Mouse (Mus musculus) hindbrain, postnatal 0 days (tissue): ENCODE data around the gene Olfr740. TPM values are rescaled to one million over a fixed set of nuclear protein-coding genes. Genes with fewer than 3 reads are reported as not detected.

ENCODE experiments used
- ATAC-seq: fragments of 200-750 bp; cut with Nextera tagmentation; 2 replicates; pipeline ENCODE4 v1.8.0; 2017; ENCODE audit warnings: mild to moderate bottlenecking, moderate TSS enrichment, moderate library complexity
- DNase-seq: peaks from one replicate; pipeline ENCODE4 v3.0.0-alpha.2; 2015; ENCODE audit warnings: low spot score
- H3K27ac ChIP-seq: fragments of 300-500 bp; sonication (generic); 2 replicates; pipeline ENCODE4 v1.5.1; 2014; ENCODE audit warnings: mild to moderate bottlenecking
- H3K27me3 ChIP-seq: fragments of 300-500 bp; sonication (generic); 2 replicates; pipeline ENCODE4 v1.6.1; 2014; ENCODE audit warnings: low read length, mixed read lengths; ENCODE audit not compliant: insufficient read depth
- H3K36me3 ChIP-seq: fragments of 300-500 bp; sonication (generic); 2 replicates; pipeline ENCODE4 v1.6.1; 2014; ENCODE audit warnings: low read length, mixed read lengths; ENCODE audit not compliant: insufficient read depth
- H3K4me1 ChIP-seq: fragments of 300-500 bp; sonication (generic); 2 replicates; pipeline ENCODE4 v1.6.1; 2014; ENCODE audit warnings: antibody characterized with exemption, low read length, mixed read lengths; ENCODE audit not compliant: insufficient read depth
- H3K4me2 ChIP-seq: fragments of 300-500 bp; sonication (generic); 2 replicates; pipeline ENCODE4 v1.6.1; 2014; ENCODE audit warnings: low read depth, mild to moderate bottlenecking, low read length, moderate library complexity, mixed read lengths
- H3K4me3 ChIP-seq: fragments of 300-500 bp; sonication (generic); 2 replicates; pipeline ENCODE4 v1.5.1; 2014; ENCODE audit warnings: low read length
- H3K9ac ChIP-seq: fragments of 300-500 bp; sonication (generic); replicated peaks from 2 replicates; pipeline ENCODE4 v1.6.1; 2014; ENCODE audit warnings: mild to moderate bottlenecking, low read length, moderate library complexity, mixed read lengths
- H3K9me3 ChIP-seq: fragments of 300-500 bp; sonication (generic); 2 replicates; pipeline ENCODE4 v1.6.1; 2016; ENCODE audit warnings: low read length, mixed read lengths
- CTCF ChIP-seq: IDR thresholded peaks from 2 replicates; pipeline ENCODE4 v1.5.1; 2016; ENCODE audit warnings: antibody characterized with exemption, control low read depth, low read depth
- WGBS: fragments of 180-500 bp; shearing (Covaris S2); extraction: QIAGEN DNeasy Blood & Tissue Kit; methylation state at CpG from one replicate; pipeline ENCODE4 v1.1.7; 2014; 5-methylcytosine and 5-hydroxymethylcytosine counted together
- polyA plus RNA-seq: library from polyadenylated mRNA; unstranded; fragments of >200 nt; fragmentation: Nextera tagmentation; extraction: Ambion mirVana; gene quantifications from 2 replicates; pipeline ENCODE4 v1.2.1, GENCODE M21; 2015
- total RNA-seq: library from RNA; depleted of rRNA; stranded (reverse); fragments of >200 nt; gene quantifications from 2 replicates; pipeline ENCODE4 v1.2.3, GENCODE M21; 2014; rRNA removed

Olfr740 gene
- total RNA-seq (not detected in 2 replicates), polyA plus RNA-seq (not detected in 2 replicates)

DNA sequence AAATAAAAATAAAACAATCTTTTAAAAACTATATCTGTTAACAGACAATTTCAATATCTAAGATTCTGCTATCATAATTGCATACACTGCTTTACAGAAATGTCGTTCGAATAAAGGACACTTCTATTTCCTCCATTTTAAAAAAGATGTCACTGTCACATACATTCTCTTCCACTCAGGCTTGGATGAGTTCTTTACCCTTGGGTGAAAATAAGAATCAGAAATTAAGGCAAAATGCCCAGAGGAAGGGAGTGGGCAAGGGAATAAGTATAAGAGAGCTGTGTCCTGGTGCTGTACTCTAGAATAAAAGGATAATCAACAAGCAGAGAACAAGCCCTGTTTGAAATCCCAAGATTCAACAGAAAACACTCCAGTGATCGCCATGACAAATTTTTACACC is at the start of gene Olfr740:
Gene Olfr740, plus strand, starts transcription at position 301 of the 400 bp plus-strand sequence.
- no peak within 1 kb of the TSS for H3K4me2 ChIP-seq
- H3K27ac ChIP-seq: no peak within 1 kb of the TSS
- H3K9me3 ChIP-seq: no peaks in the 10 kb centered on the region
- H3K4me3 ChIP-seq: no peak within 1 kb of the TSS
- H3K9ac ChIP-seq: no peak within 1 kb of the TSS
- no peaks in the 10 kb centered on the region for H3K36me3 ChIP-seq
- DNase-seq (no peak), ATAC-seq (no peak)
- no peaks in the 10 kb centered on the region for H3K27me3 ChIP-seq
- TF ChIP-seq CTCF: no peak
- no peaks in the 10 kb centered on the region for H3K4me1 ChIP-seq
- WGBS: 84% methylated on average over 3 of the region's 3 CpGs

GRCm38 (mm10) chr14:50407268-50407667 is 38.1 kb upstream of the Olfr740 start, which contains the start of gene Olfr738:
Gene Olfr738 (plus strand): TSS chr14:50407568.
- H3K9me3 ChIP-seq: no peaks in the 10 kb centered on the region
- 84% methylated on average over 1 of the region's 1 CpGs for WGBS
- H3K27ac ChIP-seq: no peak within 1 kb of the TSS
- DNase-seq (no peak), ATAC-seq (no peak)
- H3K4me2 ChIP-seq: no peak within 1 kb of the TSS
- TF ChIP-seq CTCF: no peak
- H3K4me1 ChIP-seq: no peaks in the 10 kb centered on the region
- H3K4me3 ChIP-seq: no peak within 1 kb of the TSS
- H3K9ac ChIP-seq: no peak within 1 kb of the TSS
- no peaks in the 10 kb centered on the region for H3K27me3 ChIP-seq
- no peaks in the 10 kb centered on the region for H3K36me3 ChIP-seq

DNA sequence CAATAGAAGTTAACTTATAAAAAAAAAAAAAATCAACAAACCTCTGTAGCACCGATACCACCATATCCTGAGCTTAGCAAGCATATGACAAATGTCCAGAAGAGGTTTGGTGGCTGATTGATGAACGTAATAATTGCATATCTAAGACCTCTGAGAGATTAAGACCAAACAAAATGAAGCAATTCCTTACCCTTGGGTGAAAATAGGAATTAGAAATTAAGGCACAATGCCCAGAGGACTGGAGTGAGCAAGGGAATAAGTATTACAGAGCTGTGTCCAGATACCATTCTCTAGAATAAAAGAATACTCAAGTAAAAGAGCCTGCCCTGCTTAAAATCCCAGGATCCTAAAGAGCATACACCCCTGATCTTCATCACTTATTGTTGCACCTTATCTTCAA is 27.0 kb upstream of the Olfr740 start, which contains the start of gene Olfr739:
Gene Olfr739, plus strand, starts transcription at position 301 of the 400 bp plus-strand sequence.
- 65% methylated on average over 2 of the region's 2 CpGs for WGBS
- Histone ChIP-seq H3K4me1 (no peaks in the 10 kb centered on the region), H3K4me2 (no peak within 1 kb of the TSS), H3K27ac (no peak within 1 kb of the TSS), H3K9ac (no peak within 1 kb of the TSS), H3K36me3 (no peaks in the 10 kb centered on the region), H3K4me3 (no peak within 1 kb of the TSS), H3K9me3 (no peaks in the 10 kb centered on the region), H3K27me3 (no peaks in the 10 kb centered on the region)
- no peak for TF ChIP-seq CTCF
- ATAC-seq: no peak
- no peak for DNase-seq

- H3K4me3 ChIP-seq: no peak within 1 kb of the TSS
- H3K9me3 ChIP-seq: no peaks in the 10 kb centered on the region
- no peaks in the 10 kb centered on the region for H3K27me3 ChIP-seq
- WGBS: 66% methylated on average over 2 of the region's 2 CpGs
- TF ChIP-seq CTCF: no peak
- ATAC-seq (no peak), DNase-seq (no peak)
- H3K4me2 ChIP-seq: no peak within 1 kb of the TSS
- H3K27ac ChIP-seq: no peak within 1 kb of the TSS
- no peaks in the 10 kb centered on the region for H3K4me1 ChIP-seq
- H3K9ac ChIP-seq: no peak within 1 kb of the TSS
- H3K36me3 ChIP-seq: no peaks in the 10 kb centered on the region
Measured at GRCm38 (mm10) chr14:50472438-50472837, 27.1 kb downstream of the Olfr740 start, which contains the start of gene Olfr741. Gene Olfr741 (plus strand): TSS chr14:50472738.

GRCm38 (mm10) chr14:50478406-50478805 is 33.1 kb downstream of the Olfr740 start:
- Histone ChIP-seq H3K9me3 (no peaks in the 10 kb centered on the region), H3K9ac (no peak overlapping the region), H3K4me2 (no peak overlapping the region), H3K36me3 (no peaks in the 10 kb centered on the region), H3K4me3 (no peak overlapping the region), H3K27me3 (no peaks in the 10 kb centered on the region), H3K4me1 (no peaks in the 10 kb centered on the region), H3K27ac (no peak overlapping the region)
- no peak for TF ChIP-seq CTCF
- 73% methylated on average over 2 of the region's 2 CpGs for WGBS
- ATAC-seq (no peak), DNase-seq (no peak)

- Histone ChIP-seq H3K9me3 (no peaks in the 10 kb centered on the region), H3K4me3 (no peak within 1 kb of the TSS), H3K4me1 (no peaks in the 10 kb centered on the region), H3K27ac (no peak within 1 kb of the TSS), H3K4me2 (no peak within 1 kb of the TSS), H3K36me3 (no peaks in the 10 kb centered on the region), H3K27me3 (no peaks in the 10 kb centered on the region), H3K9ac (no peak within 1 kb of the TSS)
- ATAC-seq (no peak), DNase-seq (no peak)
- no peak for TF ChIP-seq CTCF
- 56% methylated on average over 2 of the region's 2 CpGs for WGBS
Measured at GRCm38 (mm10) chr14:50503300-50503699, 58.0 kb downstream of the Olfr740 start, which contains the start of gene Olfr742. Gene Olfr742 (plus strand): TSS chr14:50503600.

Other genes starting within 250 kb of the Olfr740 start
- not detected in 2 replicates for gene Olfr731, start 203.7 kb upstream of the Olfr740 start, total RNA-seq
- not detected in 2 replicates for gene Olfr731, start 203.7 kb upstream of the Olfr740 start, polyA plus RNA-seq
- gene Olfr732, start 161.3 kb upstream of the Olfr740 start, total RNA-seq: not detected in 2 replicates
- gene Olfr732, start 161.3 kb upstream of the Olfr740 start, polyA plus RNA-seq: not detected in 2 replicates
- not detected in 2 replicates for gene Olfr733, start 144.0 kb upstream of the Olfr740 start, total RNA-seq
- gene Olfr733, start 144.0 kb upstream of the Olfr740 start, polyA plus RNA-seq: not detected in 2 replicates
- gene Olfr734, start 118.8 kb upstream of the Olfr740 start, total RNA-seq: not detected in 2 replicates
- not detected in 2 replicates for gene Olfr734, start 118.8 kb upstream of the Olfr740 start, polyA plus RNA-seq
- not detected in 2 replicates for gene Olfr735, start 96.7 kb upstream of the Olfr740 start, total RNA-seq
- gene Olfr735, start 96.7 kb upstream of the Olfr740 start, polyA plus RNA-seq: not detected in 2 replicates
- gene Tlr11, start 87.6 kb upstream of the Olfr740 start, total RNA-seq: 0.04 TPM in 1 of 2 replicates, not detected in the other
- not detected in 2 replicates for gene Tlr11, start 87.6 kb upstream of the Olfr740 start, polyA plus RNA-seq
- gene Olfr736, start 64.4 kb upstream of the Olfr740 start, total RNA-seq: not detected in 2 replicates
- gene Olfr736, start 64.4 kb upstream of the Olfr740 start, polyA plus RNA-seq: not detected in 2 replicates
- not detected in 2 replicates for gene Olfr738, start 38.0 kb upstream of the Olfr740 start, total RNA-seq
- not detected in 2 replicates for gene Olfr738, start 38.0 kb upstream of the Olfr740 start, polyA plus RNA-seq
- not detected in 2 replicates for gene Olfr739, start 26.9 kb upstream of the Olfr740 start, total RNA-seq
- not detected in 2 replicates for gene Olfr739, start 26.9 kb upstream of the Olfr740 start, polyA plus RNA-seq
- not detected in 2 replicates for gene Olfr741, start 27.2 kb downstream of the Olfr740 start, total RNA-seq
- gene Olfr741, start 27.2 kb downstream of the Olfr740 start, polyA plus RNA-seq: not detected in 2 replicates
- not detected in 2 replicates for gene Olfr742, start 58.1 kb downstream of the Olfr740 start, total RNA-seq
- not detected in 2 replicates for gene Olfr742, start 58.1 kb downstream of the Olfr740 start, polyA plus RNA-seq
- gene Olfr743, start 76.3 kb downstream of the Olfr740 start, total RNA-seq: not detected in 2 replicates
- gene Olfr743, start 76.3 kb downstream of the Olfr740 start, polyA plus RNA-seq: not detected in 2 replicates
- not detected in 2 replicates for gene Olfr744, start 169.3 kb downstream of the Olfr740 start, total RNA-seq
- gene Olfr744, start 169.3 kb downstream of the Olfr740 start, polyA plus RNA-seq: not detected in 2 replicates
- gene Olfr745, start 193.8 kb downstream of the Olfr740 start, total RNA-seq: not detected in 2 replicates
- not detected in 2 replicates for gene Olfr745, start 193.8 kb downstream of the Olfr740 start, polyA plus RNA-seq
- not detected in 2 replicates for gene Olfr746, start 201.5 kb downstream of the Olfr740 start, total RNA-seq
- gene Olfr746, start 201.5 kb downstream of the Olfr740 start, polyA plus RNA-seq: not detected in 2 replicates
- gene Olfr747, start 247.7 kb downstream of the Olfr740 start, total RNA-seq: not detected in 2 replicates
- not detected in 2 replicates for gene Olfr747, start 247.7 kb downstream of the Olfr740 start, polyA plus RNA-seq